In the genomic region with DNA sequence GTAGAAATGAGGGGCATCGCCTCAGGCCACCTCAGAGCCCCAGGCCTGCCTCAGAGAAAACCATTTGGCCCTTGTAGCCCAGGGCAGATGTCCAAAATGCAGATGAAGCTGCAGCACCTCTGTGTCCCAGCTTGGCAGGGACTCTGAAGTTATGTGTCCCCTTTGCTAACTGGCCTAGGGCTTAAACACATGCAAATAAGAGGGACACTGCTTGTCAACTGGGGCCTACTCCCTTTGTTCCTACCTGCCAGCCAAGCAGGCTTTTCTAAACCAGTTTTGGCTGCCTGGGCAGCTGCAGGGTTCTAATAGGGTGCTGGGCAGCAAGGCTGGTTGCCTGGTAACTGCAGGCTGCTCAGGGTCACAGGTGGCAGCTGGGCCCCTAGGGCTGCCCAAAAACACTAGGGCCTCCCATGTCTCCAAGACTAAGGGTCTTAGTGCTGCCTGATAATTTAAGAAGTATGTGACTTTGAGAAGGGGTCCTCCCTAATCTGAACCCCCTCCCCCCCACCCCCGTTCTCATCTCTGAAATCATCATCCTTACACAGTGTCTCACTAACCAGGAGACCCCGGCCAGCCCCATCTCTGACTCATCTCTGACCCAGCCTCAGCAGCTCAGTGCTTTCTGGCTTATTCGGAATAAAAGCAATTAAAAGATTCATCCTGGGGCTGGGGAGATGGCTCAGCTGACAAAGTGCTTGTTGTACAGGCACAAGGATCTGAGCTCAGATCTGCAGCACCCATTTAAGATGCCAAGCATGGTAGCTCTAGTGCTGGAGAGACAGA, we compare ENCODE assay signal across 8 mouse cellular contexts.
DNase-seq lines count a peak whose midpoint lies in the region; ATAC-seq and TF ChIP-seq lines count a peak whose summit lies in the region.

No protein-coding gene starts in this region.

- H3K27ac ChIP-seq in forebrain, postnatal 0 days (ENCODE audit: low read depth, low read length) = no peak overlapping the region
- H3K27ac ChIP-seq in neural tube, embryonic 13.5 days (replicated peaks) = no peak overlapping the region

- H3K4me1 ChIP-seq in forebrain, postnatal 0 days (ENCODE audit: insufficient read depth) = no peaks in the 10 kb centered on the region
- H3K4me1 ChIP-seq in neural tube, embryonic 13.5 days (replicated peaks) = peaks cover 51% of the 10 kb centered on the region

- no peaks in the 10 kb centered on the region for H3K27me3 ChIP-seq in forebrain, postnatal 0 days (ENCODE audit: insufficient read depth, low read length)
- H3K27me3 ChIP-seq in neural tube, embryonic 13.5 days = peaks cover 20% of the 10 kb centered on the region

- no peak overlapping the region for H3K4me3 ChIP-seq in forebrain, postnatal 0 days (ENCODE audit: low read depth, low read length)
- no peak overlapping the region for H3K4me3 ChIP-seq in neural tube, embryonic 13.5 days

- H3K4me2 ChIP-seq in forebrain, postnatal 0 days (ENCODE audit: low read depth) = no peak overlapping the region
- H3K4me2 ChIP-seq in neural tube, embryonic 13.5 days = no peak overlapping the region

- TF ChIP-seq CTCF in forebrain, postnatal 0 days (IDR thresholded peaks at IDR 0.05; ENCODE audit: low read depth) = no peak

- 26% methylated on average over 4 of the region's 4 CpGs for WGBS in forebrain, postnatal 0 days
- 29% methylated on average over 4 of the region's 4 CpGs for WGBS in neural tube, embryonic 13.5 days

- H3K9ac ChIP-seq in forebrain, postnatal 0 days = no peak overlapping the region
- no peak overlapping the region for H3K9ac ChIP-seq in neural tube, embryonic 13.5 days

- H3K36me3 ChIP-seq in forebrain, postnatal 0 days (ENCODE audit: insufficient read depth) = no peaks in the 10 kb centered on the region
- H3K36me3 ChIP-seq in neural tube, embryonic 13.5 days = no peaks in the 10 kb centered on the region

- intact Hi-C loops in left cerebral cortex, postnatal 4 days (cut with DNase I) = no loop called here
- intact Hi-C loops in left cerebral cortex, postnatal 36 days (cut with DNase I) = no loop called here

- peak; percentile 35 for DNase-seq in left cerebral cortex, postnatal 4 days
- no peak for DNase-seq in left cerebral cortex, postnatal 36 days (ENCODE audit: low spot score in 2 of 2)
- DNase-seq in forebrain, postnatal 0 days = peak; percentile 61
- DNase-seq in kidney, postnatal 36 days = peak; percentile 16 to 37
- DNase-seq in cerebellum, postnatal 14 days = no peak
- no peak for DNase-seq in cerebellum, adult 8-10 months

- peak; percentile 90 for ATAC-seq in forebrain, postnatal 0 days
- ATAC-seq in neural tube, embryonic 13.5 days (ENCODE audit: low read depth) = peak; percentile 87
- no peak for ATAC-seq in activated CD4-positive, CD25-positive, alpha-beta regulatory T cell, adult 4 months

- no peaks in the 10 kb centered on the region for H3K9me3 ChIP-seq in forebrain, postnatal 0 days (ENCODE audit: low read length)
- H3K9me3 ChIP-seq in neural tube, embryonic 13.5 days = no peaks in the 10 kb centered on the region

Comparison
In these comparisons a context has a peak if more than half of its experiments do, and no peak if none do; other contexts are left out.
1. DNase-seq: peak in left cerebral cortex, postnatal 4 days (single experiment), forebrain, postnatal 0 days (single experiment) and kidney, postnatal 36 days (2 of 2); none in left cerebral cortex, postnatal 36 days (0 of 2), cerebellum, postnatal 14 days (0 of 2) and cerebellum, adult 8-10 months (single experiment).